Comparison of ENCODE assay signal across 11 mouse cellular contexts in the genomic region with DNA sequence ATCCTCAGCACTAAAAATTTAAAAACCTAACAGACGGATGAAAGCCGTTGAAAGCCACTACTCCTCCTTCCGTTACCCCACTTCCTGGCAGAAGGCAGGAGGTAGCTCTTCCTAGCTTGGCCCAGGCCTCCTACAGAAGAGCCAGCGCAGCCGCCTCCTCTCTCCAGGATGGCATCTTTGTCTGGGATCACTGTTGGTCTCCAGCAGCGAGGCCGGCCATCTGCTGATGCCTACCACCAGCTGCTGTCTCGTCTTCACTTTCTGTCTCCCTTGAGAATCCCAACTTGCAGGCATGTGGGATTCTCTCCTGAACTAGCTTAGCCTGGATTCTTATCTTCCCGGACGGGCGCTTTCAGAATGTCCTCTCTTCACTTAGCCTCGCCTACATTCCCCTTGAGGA.
DNase-seq lines count a peak whose midpoint lies in the region; ATAC-seq and TF ChIP-seq lines count a peak whose summit lies in the region.
"Had no signal": no experiment of that assay in that cellular context is flagged by ENCODE, and none has a peak within 500 bp of the region (broad histone marks: within the 10 kb centered on the region; RNA-seq: fewer than 3 reads in every experiment).

No protein-coding gene starts in this region.

- no peak overlapping the region for H3K4me3 ChIP-seq in midbrain, postnatal 0 days (ENCODE audit: low read depth, low read length)
- no peak overlapping the region for H3K4me3 ChIP-seq in midbrain, embryonic 13.5 days (replicated peaks)

- no peak overlapping the region for H3K9ac ChIP-seq in midbrain, postnatal 0 days (replicated peaks; ENCODE audit: low read length, poor library complexity, severe bottlenecking)
- H3K9ac ChIP-seq in midbrain, embryonic 13.5 days (replicated peaks) = no peak overlapping the region
- H3K9ac ChIP-seq: liver, postnatal 0 days had no signal

- DNase-seq in midbrain, postnatal 0 days (ENCODE audit: low spot score) = peak; percentile 59
- peak; percentile 32 to 86 for DNase-seq in left cerebral cortex, adult 9 months (ENCODE audit: low spot score in 2 of 2)
- DNase-seq in telencephalon, adult 2 months (ENCODE audit: low read depth, low spot score) = peak; percentile 82
- no peak for DNase-seq in gastrocnemius, postnatal 10 days
- no peak for DNase-seq in ovary, adult 18-20 months (ENCODE audit: low spot score)
- DNase-seq: kidney, postnatal 4 days; liver, postnatal 0 days had no signal

- TF ChIP-seq CTCF in midbrain, postnatal 0 days (IDR thresholded peaks at IDR 0.05) = no peak

- 79% methylated on average over 12 of the region's 12 CpGs for WGBS in midbrain, postnatal 0 days
- 82% methylated on average over 12 of the region's 12 CpGs for WGBS in midbrain, embryonic 13.5 days

- H3K9me3 ChIP-seq in midbrain, postnatal 0 days (ENCODE audit: low read length) = no peaks in the 10 kb centered on the region
- H3K9me3 ChIP-seq in midbrain, embryonic 13.5 days = no peaks in the 10 kb centered on the region

- H3K36me3 ChIP-seq in midbrain, postnatal 0 days (ENCODE audit: insufficient read depth, low read length) = no peaks in the 10 kb centered on the region
- no peaks in the 10 kb centered on the region for H3K36me3 ChIP-seq in midbrain, embryonic 13.5 days

- H3K27ac ChIP-seq in midbrain, postnatal 0 days (ENCODE audit: low read depth, low read length) = no peak overlapping the region
- H3K27ac ChIP-seq in midbrain, embryonic 13.5 days = no peak overlapping the region

- no peaks in the 10 kb centered on the region for H3K4me1 ChIP-seq in midbrain, postnatal 0 days (ENCODE audit: insufficient read depth, low read length)
- H3K4me1 ChIP-seq in midbrain, embryonic 13.5 days (replicated peaks) = no peaks in the 10 kb centered on the region

- no peak overlapping the region for H3K4me2 ChIP-seq in midbrain, postnatal 0 days (ENCODE audit: low read depth, low read length, poor library complexity, severe bottlenecking)
- no peak overlapping the region for H3K4me2 ChIP-seq in midbrain, embryonic 13.5 days (replicated peaks)

- no peaks in the 10 kb centered on the region for H3K27me3 ChIP-seq in midbrain, postnatal 0 days (ENCODE audit: insufficient read depth, low read length)
- no peaks in the 10 kb centered on the region for H3K27me3 ChIP-seq in midbrain, embryonic 13.5 days

- no peak for ATAC-seq in midbrain, postnatal 0 days (ENCODE audit: low FRiP score)
- no peak for ATAC-seq in midbrain, embryonic 13.5 days
- ATAC-seq in frontal cortex, adult (ENCODE audit: low TSS enrichment) = peak; percentile 89
- ATAC-seq in CD4-positive, CD25-positive, alpha-beta regulatory T cell, adult 4 months = no peak
- ATAC-seq: activated CD4-positive, CD25-positive, alpha-beta regulatory T cell, adult 4 months; liver, postnatal 0 days had no signal

Comparison
In these comparisons a context has a peak if more than half of its experiments do, and no peak if none do; other contexts are left out.
1. DNase-seq: peak in midbrain, postnatal 0 days (single experiment), left cerebral cortex, adult 9 months (2 of 2) and telencephalon, adult 2 months (single experiment); none in gastrocnemius, postnatal 10 days (single experiment) and ovary, adult 18-20 months (single experiment).